Mouse (Mus musculus) gastrocnemius, adult 18-20 months (tissue): ENCODE measurements around the gene Zswim8. TPM values are rescaled to one million over a fixed set of nuclear protein-coding genes. Genes with fewer than 3 reads are reported as not detected.
"Not testable (repeated sequence)": the region's sequence is repeated elsewhere in the genome, so short reads cannot be mapped to it uniquely, and the experiment has no call there.

Source experiments
- DNase-seq: peaks from one replicate; pipeline ENCODE4 v3.0.0; 2021; ENCODE audit warnings: low spot score
- total RNA-seq, 2 experiments: library from RNA; stranded (reverse); gene quantifications; 2 replicates each; pipeline ENCODE4 v1.2.3; 2021

Gene Zswim8
- total RNA-seq, 2 experiments from 2014 or later = 27.3 to 36.0 TPM

GRCm38 (mm10) chr14:20693589-20694101, 13.7 kb upstream of the Zswim8 start:
- DNase-seq = no peak

- DNase-seq = no peak
These were observed 13.0 kb upstream of the Zswim8 start for GRCm38 (mm10) chr14:20694185-20694883.

GRCm38 (mm10) chr14:20694884-20695760, 12.2 kb upstream of the Zswim8 start, which contains the start of gene Fut11:
Fut11 (plus strand) TSS chr14:20694968.
- peak; percentile 80 for DNase-seq

- peak; percentile 20 for DNase-seq
These were observed 11.4 kb upstream of the Zswim8 start for GRCm38 (mm10) chr14:20695761-20696520.

GRCm38 (mm10) chr14:20696986-20697385, 10.4 kb upstream of the Zswim8 start:
- DNase-seq = peak; percentile 34

GRCm38 (mm10) chr14:20698515-20698914, 8.8 kb upstream of the Zswim8 start:
- DNase-seq = no peak

GRCm38 (mm10) chr14:20700362-20700761, 7.0 kb upstream of the Zswim8 start:
- DNase-seq = no peak

GRCm38 (mm10) chr14:20701554-20701953, 5.8 kb upstream of the Zswim8 start:
- DNase-seq = no peak

GRCm38 (mm10) chr14:20702096-20702740, 5.1 kb upstream of the Zswim8 start:
- DNase-seq = no peak

- peak; percentile 93 for DNase-seq
These were observed 4.5 kb upstream of the Zswim8 start, which contains the start of gene Chchd1 for GRCm38 (mm10) chr14:20702741-20703381. Chchd1 (plus strand) TSS chr14:20703006.

- not testable (repeated sequence) for DNase-seq
These were observed 3.9 kb upstream of the Zswim8 start for GRCm38 (mm10) chr14:20703461-20703860.

- DNase-seq = no peak
These were observed 887 bp downstream of the Zswim8 start for GRCm38 (mm10) chr14:20708239-20708638.

GRCm38 (mm10) chr14:20713832-20714231, 6.5 kb downstream of the Zswim8 start:
- no peak for DNase-seq

GRCm38 (mm10) chr14:20718443-20718842, 11.1 kb downstream of the Zswim8 start:
- no peak for DNase-seq

- no peak for DNase-seq
These were observed 12.4 kb downstream of the Zswim8 start for GRCm38 (mm10) chr14:20719767-20720166.

- DNase-seq = no peak
These were observed 14.0 kb downstream of the Zswim8 start for GRCm38 (mm10) chr14:20721371-20721770.

- no peak for DNase-seq
These were observed 15.7 kb downstream of the Zswim8 start for GRCm38 (mm10) chr14:20723006-20723405.

- DNase-seq = peak; percentile 60
These were observed 16.7 kb downstream of the Zswim8 start for GRCm38 (mm10) chr14:20724043-20724442.

- DNase-seq = no peak
These were observed 18.4 kb downstream of the Zswim8 start for GRCm38 (mm10) chr14:20725660-20726339.

- DNase-seq = no peak
These were observed 22.5 kb downstream of the Zswim8 start for GRCm38 (mm10) chr14:20729871-20730270.
